Mouse (Mus musculus): ENCODE measurements around the gene Ctnna3.
"Not testable (repeated sequence)": the region's sequence is repeated elsewhere in the genome, so short reads cannot be mapped to it uniquely, and the experiment has no call there.

Ctnna3 gene

GRCm38 (mm10) chr10:63424475-63424814 lies 5.5 kb upstream of the Ctnna3 start:
- no peak for DNase-seq (ENCODE audit: low spot score)

GRCm38 (mm10) chr10:63427146-63427545 lies 2.8 kb upstream of the Ctnna3 start:
- DNase-seq (ENCODE audit: low spot score): no peak

- DNase-seq (ENCODE audit: low spot score): no peak
These were observed 1.5 kb upstream of the Ctnna3 start for GRCm38 (mm10) chr10:63428243-63429022.

- DNase-seq (ENCODE audit: low spot score): no peak
These were observed 916 bp upstream of the Ctnna3 start for GRCm38 (mm10) chr10:63429023-63429340.

- DNase-seq (ENCODE audit: low spot score): peak; percentile 100
These were observed 518 bp upstream of the Ctnna3 start for GRCm38 (mm10) chr10:63429380-63429779.

GRCm38 (mm10) chr10:63431221-63431736 lies 1.4 kb downstream of the Ctnna3 start:
- DNase-seq (ENCODE audit: low spot score): no peak

- no peak for DNase-seq (ENCODE audit: low spot score)
These were observed 2.2 kb downstream of the Ctnna3 start for GRCm38 (mm10) chr10:63432099-63432498.

- no peak for DNase-seq (ENCODE audit: low spot score)
These were observed 3.0 kb downstream of the Ctnna3 start for GRCm38 (mm10) chr10:63432887-63433286.

- DNase-seq (ENCODE audit: low spot score): no peak
These were observed 8.9 kb downstream of the Ctnna3 start for GRCm38 (mm10) chr10:63438736-63439262.

- no peak for DNase-seq (ENCODE audit: low spot score)
These were observed 9.9 kb downstream of the Ctnna3 start for GRCm38 (mm10) chr10:63439694-63440228.

GRCm38 (mm10) chr10:63444602-63445387 lies 14.9 kb downstream of the Ctnna3 start:
- DNase-seq (ENCODE audit: low spot score): not testable (repeated sequence)

GRCm38 (mm10) chr10:63453926-63454325 lies 24.0 kb downstream of the Ctnna3 start:
- DNase-seq (ENCODE audit: low spot score): no peak

GRCm38 (mm10) chr10:63455110-63455878 lies 25.4 kb downstream of the Ctnna3 start:
- DNase-seq (ENCODE audit: low spot score): no peak

GRCm38 (mm10) chr10:63457292-63458128 lies 27.6 kb downstream of the Ctnna3 start:
- DNase-seq (ENCODE audit: low spot score): no peak

- DNase-seq (ENCODE audit: low spot score): no peak
These were observed 31.0 kb downstream of the Ctnna3 start for GRCm38 (mm10) chr10:63460935-63461334.

GRCm38 (mm10) chr10:63472473-63472872 lies 42.6 kb downstream of the Ctnna3 start:
- DNase-seq (ENCODE audit: low spot score): no peak

- no peak for DNase-seq (ENCODE audit: low spot score)
These were observed 46.3 kb downstream of the Ctnna3 start for GRCm38 (mm10) chr10:63476167-63476647.

GRCm38 (mm10) chr10:63478946-63479345 lies 49.0 kb downstream of the Ctnna3 start:
- no peak for DNase-seq (ENCODE audit: low spot score)

- no peak for DNase-seq (ENCODE audit: low spot score)
These were observed 50.2 kb downstream of the Ctnna3 start for GRCm38 (mm10) chr10:63480066-63480465.

GRCm38 (mm10) chr10:63488346-63488745 lies 58.4 kb downstream of the Ctnna3 start:
- DNase-seq (ENCODE audit: low spot score): no peak

- no peak for DNase-seq (ENCODE audit: low spot score)
These were observed 94.1 kb downstream of the Ctnna3 start for GRCm38 (mm10) chr10:63523956-63524355.
